Mouse (Mus musculus): ENCODE results near the gene Vmn1r37.
"Not testable (repeated sequence)": the region's sequence is repeated elsewhere in the genome, so short reads cannot be mapped to it uniquely, and the experiment has no call there.

Vmn1r37 gene

DNA sequence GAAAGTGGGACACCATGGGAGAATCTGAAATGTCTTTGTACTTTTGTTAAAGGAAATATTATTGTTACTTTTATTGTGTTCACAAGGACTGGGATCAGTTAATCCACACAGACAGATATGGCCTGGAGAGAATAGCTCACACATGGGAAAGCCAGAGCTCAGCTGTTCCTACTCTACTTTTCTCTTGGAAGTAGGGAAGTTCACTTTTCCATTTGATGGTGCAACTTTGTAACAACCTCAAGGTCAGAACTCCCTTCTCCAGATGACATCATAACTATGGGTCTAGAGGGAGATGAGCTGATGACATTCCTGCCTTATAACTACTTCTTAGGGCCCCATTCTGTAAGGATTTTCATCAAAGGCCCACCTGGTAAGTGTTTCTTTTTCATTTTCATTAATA is at the start of gene Vmn1r37:
TSS of gene Vmn1r37 (plus strand) at position 301 of the 400 bp plus-strand sequence.
- not testable (repeated sequence) for DNase-seq (ENCODE audit: extremely low spot score, low read depth, low spot score)

GRCm38 (mm10) chr6:66685806-66686205 is 43.4 kb upstream of the Vmn1r37 start, which contains the start of gene Vmn1r35:
Vmn1r35 (minus strand) TSS chr6:66685906.
- no peak for DNase-seq (ENCODE audit: extremely low spot score, low read depth, low spot score)

DNA sequence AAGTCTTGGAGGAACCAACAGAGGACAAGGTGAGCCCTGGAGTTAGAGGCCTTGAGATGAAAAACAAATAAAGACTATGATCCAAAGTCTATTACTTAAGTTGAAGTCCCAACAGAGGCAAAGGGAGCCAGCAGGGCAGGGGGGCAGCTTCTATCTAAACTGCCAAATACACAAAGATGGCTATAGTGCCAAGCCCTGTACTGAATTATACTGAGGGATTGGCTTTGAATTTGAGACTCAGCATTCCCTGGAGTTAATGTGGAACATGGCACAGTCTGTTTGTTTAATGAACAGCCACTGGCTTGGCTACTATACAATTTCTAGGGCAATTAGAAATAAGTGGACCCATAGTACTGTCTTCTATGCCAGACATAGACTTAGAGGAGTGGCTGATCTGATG is 20.3 kb upstream of the Vmn1r37 start:
- no peak for DNase-seq (ENCODE audit: extremely low spot score, low read depth, low spot score)

- no peak for DNase-seq (ENCODE audit: extremely low spot score, low read depth, low spot score)
These were observed 15.3 kb upstream of the Vmn1r37 start for GRCm38 (mm10) chr6:66713854-66714253.

- DNase-seq (ENCODE audit: extremely low spot score, low read depth, low spot score) = not testable (repeated sequence)
These were observed 10.1 kb upstream of the Vmn1r37 start, which contains the start of gene Vmn1r36 for GRCm38 (mm10) chr6:66719068-66719467. Vmn1r36 (minus strand) TSS chr6:66719168.

- DNase-seq (ENCODE audit: extremely low spot score, low read depth, low spot score) = not testable (repeated sequence)
These were observed 53.3 kb downstream of the Vmn1r37 start, which contains the start of gene Vmn1r38 for GRCm38 (mm10) chr6:66782527-66782926. Vmn1r38 (minus strand) TSS chr6:66782627.
